Mouse (Mus musculus): ENCODE data around the gene Tagap.

The Tagap gene

GRCm38 (mm10) chr17:7925413-7926160, at the start of gene Tagap:
Tagap (plus strand) TSS chr17:7926000.
- peak; percentile 50 to 56 for DNase-seq

GRCm38 (mm10) chr17:7876541-7876940, 49.3 kb upstream of the Tagap start:
- no peak for DNase-seq

- peak; percentile 10 to 26 for DNase-seq
Measured at GRCm38 (mm10) chr17:7877191-7877764, 48.5 kb upstream of the Tagap start.

- no peak for DNase-seq
Measured at GRCm38 (mm10) chr17:7877878-7878277, 47.9 kb upstream of the Tagap start.

GRCm38 (mm10) chr17:7879529-7879928, 46.3 kb upstream of the Tagap start:
- no peak for DNase-seq

- no peak for DNase-seq
Measured at GRCm38 (mm10) chr17:7883126-7883525, 42.7 kb upstream of the Tagap start.

- no peak for DNase-seq
Measured at GRCm38 (mm10) chr17:7884606-7885005, 41.2 kb upstream of the Tagap start.

- no peak for DNase-seq
Measured at GRCm38 (mm10) chr17:7887071-7887815, 38.6 kb upstream of the Tagap start.

- no peak for DNase-seq
Measured at GRCm38 (mm10) chr17:7888291-7888690, 37.5 kb upstream of the Tagap start.

- no peak for DNase-seq
Measured at GRCm38 (mm10) chr17:7889026-7889425, 36.8 kb upstream of the Tagap start.

- peak in 1 of 2 experiments; percentile 24 for DNase-seq
Measured at GRCm38 (mm10) chr17:7892676-7893075, 33.1 kb upstream of the Tagap start.

GRCm38 (mm10) chr17:7894094-7894493, 31.7 kb upstream of the Tagap start:
- DNase-seq: no peak

- no peak for DNase-seq
Measured at GRCm38 (mm10) chr17:7896047-7896635, 29.7 kb upstream of the Tagap start.

- no peak for DNase-seq
Measured at GRCm38 (mm10) chr17:7897120-7897519, 28.7 kb upstream of the Tagap start.

GRCm38 (mm10) chr17:7897756-7898155, 28.0 kb upstream of the Tagap start:
- no peak for DNase-seq

- no peak for DNase-seq
Measured at GRCm38 (mm10) chr17:7899233-7899632, 26.6 kb upstream of the Tagap start.

- DNase-seq: no peak
Measured at GRCm38 (mm10) chr17:7899961-7900360, 25.8 kb upstream of the Tagap start.

GRCm38 (mm10) chr17:7901536-7901935, 24.3 kb upstream of the Tagap start:
- no peak for DNase-seq

- DNase-seq: peak in 1 of 2 experiments; percentile 42
Measured at GRCm38 (mm10) chr17:7902362-7902761, 23.4 kb upstream of the Tagap start.

- no peak for DNase-seq
Measured at GRCm38 (mm10) chr17:7904992-7905391, 20.8 kb upstream of the Tagap start.

- DNase-seq: no peak
Measured at GRCm38 (mm10) chr17:7905936-7906685, 19.7 kb upstream of the Tagap start.

- no peak for DNase-seq
Measured at GRCm38 (mm10) chr17:7914596-7915227, 11.1 kb upstream of the Tagap start.

All from lung, adult 18-20 months (tissue).